Mouse (Mus musculus): ENCODE results near the gene Pzp. TPM values are rescaled to one million over a fixed set of nuclear protein-coding genes. Genes with fewer than 3 reads are reported as not detected.

Pzp gene
- polyA plus RNA-seq, 1 experiment from 2014 or later = 0.04 TPM

- ATAC-seq (ENCODE audit: low FRiP score) = no peak
Measured at GRCm38 (mm10) chr6:128440238-128440637, 86.3 kb downstream of the Pzp start.

GRCm38 (mm10) chr6:128438871-128439341 is 87.6 kb downstream of the Pzp start:
- H3K27ac ChIP-seq = 0 out of 2 replicates have a peak overlapping the region, but pooled peaks have one; percentile 36
- H3K27me3 ChIP-seq = no peaks in the 10 kb centered on the region
- peaks cover 17% of the 10 kb centered on the region for H3K4me1 ChIP-seq
- H3K9me3 ChIP-seq = no peaks in the 10 kb centered on the region
- H3K4me3 ChIP-seq (replicated peaks) = peak overlapping the region; percentile 97
- H3K9ac ChIP-seq = peak overlapping the region; percentile 49; the same call in 1 of the 2 replicates
- peaks cover 27% of the 10 kb centered on the region for H3K36me3 ChIP-seq (replicated peaks)
- ATAC-seq (ENCODE audit: low FRiP score) = peak; percentile 43; the same call in 1 of the 2 replicates
- peak overlapping the region; percentile 74 for H3K4me2 ChIP-seq
- WGBS = 29% methylated on average over 18 of the region's 18 CpGs

More at GRCm38 (mm10) chr6:128440238-128440637, 86.3 kb downstream of the Pzp start:
- Histone ChIP-seq H3K9ac (no peak overlapping the region), H3K36me3 (replicated peaks) (peaks cover 14% of the 10 kb centered on the region), H3K4me1 (peaks cover 17% of the 10 kb centered on the region), H3K4me2 (no peak overlapping the region), H3K27ac (no peak overlapping the region), H3K4me3 (replicated peaks) (no peak overlapping the region), H3K9me3 (no peaks in the 10 kb centered on the region), H3K27me3 (no peaks in the 10 kb centered on the region)
- WGBS = 95% methylated on average over 2 of the region's 2 CpGs

GRCm38 (mm10) chr6:128438317-128438870 is 88.1 kb downstream of the Pzp start, which contains the start of gene Fkbp4:
Fkbp4 (minus strand) TSS chr6:128438677.
- ATAC-seq (ENCODE audit: low FRiP score) = peak; percentile 96
- Histone ChIP-seq H3K9ac (peak within 1 kb of the TSS; percentile 98), H3K27ac (peak within 1 kb of the TSS; percentile 94), H3K27me3 (no peaks in the 10 kb centered on the region), H3K4me2 (peak within 1 kb of the TSS; percentile 74), H3K4me1 (peaks cover 17% of the 10 kb centered on the region), H3K9me3 (no peaks in the 10 kb centered on the region), H3K4me3 (replicated peaks) (peak within 1 kb of the TSS; percentile 97), H3K36me3 (replicated peaks) (peaks cover 32% of the 10 kb centered on the region)
- under 1% methylated on average over 67 of the region's 67 CpGs for WGBS

GRCm38 (mm10) chr6:128437731-128438316 is 88.7 kb downstream of the Pzp start:
- H3K36me3 ChIP-seq (replicated peaks) = peaks cover 38% of the 10 kb centered on the region
- H3K9me3 ChIP-seq = no peaks in the 10 kb centered on the region
- H3K4me2 ChIP-seq = peak overlapping the region; percentile 74
- peak; percentile 73 for ATAC-seq (ENCODE audit: low FRiP score)
- peak overlapping the region; percentile 97 for H3K4me3 ChIP-seq (replicated peaks)
- H3K27me3 ChIP-seq = no peaks in the 10 kb centered on the region
- peak overlapping the region; percentile 98 for H3K9ac ChIP-seq
- H3K4me1 ChIP-seq = peaks cover 17% of the 10 kb centered on the region
- H3K27ac ChIP-seq = peak overlapping the region; percentile 94
- under 1% methylated on average over 42 of the region's 52 CpGs for WGBS

GRCm38 (mm10) chr6:128437288-128437687 is 89.2 kb downstream of the Pzp start:
- Histone ChIP-seq H3K4me2 (peak overlapping the region; percentile 74), H3K27me3 (no peaks in the 10 kb centered on the region), H3K4me1 (peaks cover 17% of the 10 kb centered on the region), H3K36me3 (replicated peaks) (peaks cover 43% of the 10 kb centered on the region), H3K9ac (peak overlapping the region; percentile 98), H3K27ac (peak overlapping the region; percentile 94), H3K4me3 (replicated peaks) (peak overlapping the region; percentile 97), H3K9me3 (no peaks in the 10 kb centered on the region)
- 4% methylated on average over 10 of the region's 10 CpGs for WGBS
- ATAC-seq (ENCODE audit: low FRiP score) = no peak

GRCm38 (mm10) chr6:128436356-128437005 is 90.0 kb downstream of the Pzp start:
- 85% methylated on average over 8 of the region's 8 CpGs for WGBS
- Histone ChIP-seq H3K9me3 (no peaks in the 10 kb centered on the region), H3K4me2 (peak overlapping the region; percentile 74), H3K27me3 (no peaks in the 10 kb centered on the region), H3K4me3 (replicated peaks) (peak overlapping the region; percentile 97), H3K4me1 (peaks cover 17% of the 10 kb centered on the region), H3K27ac (no peak overlapping the region; the same call in 1 of the 2 replicates), H3K9ac (peak overlapping the region; percentile 98), H3K36me3 (replicated peaks) (peaks cover 51% of the 10 kb centered on the region)
- no peak for ATAC-seq (ENCODE audit: low FRiP score)

- ATAC-seq (ENCODE audit: low FRiP score) = no peak
- no peak overlapping the region for H3K27ac ChIP-seq
- no peak overlapping the region for H3K4me3 ChIP-seq (replicated peaks)
- no peak overlapping the region for H3K9ac ChIP-seq
- no peak overlapping the region for H3K4me2 ChIP-seq
- peaks cover 17% of the 10 kb centered on the region for H3K4me1 ChIP-seq
- no peaks in the 10 kb centered on the region for H3K27me3 ChIP-seq
- 93% methylated on average over 5 of the region's 5 CpGs for WGBS
- H3K9me3 ChIP-seq = no peaks in the 10 kb centered on the region
- peaks cover 60% of the 10 kb centered on the region for H3K36me3 ChIP-seq (replicated peaks)
Measured at GRCm38 (mm10) chr6:128435474-128435873, 91.0 kb downstream of the Pzp start.

Other genes starting within 250 kb of the Pzp start
- 0.85 and 0.88 TPM in 2 replicates for gene Tead4, start 225.9 kb downstream of the Pzp start, polyA plus RNA-seq (2016; fragmentation: Nextera tagmentation; extraction: Ambion mirVana)
- 15.4 and 19.7 TPM in 2 replicates for gene Tulp3, start 170.9 kb downstream of the Pzp start, polyA plus RNA-seq (2016; fragmentation: Nextera tagmentation; extraction: Ambion mirVana)
- gene Rhno1, start 163.8 kb downstream of the Pzp start, polyA plus RNA-seq (2016; fragmentation: Nextera tagmentation; extraction: Ambion mirVana) = 178 and 183 TPM in 2 replicates
- 74.6 and 86.2 TPM in 2 replicates for gene Foxm1, start 163.8 kb downstream of the Pzp start, polyA plus RNA-seq (2016; fragmentation: Nextera tagmentation; extraction: Ambion mirVana)
- 0.88 and 1.0 TPM in 2 replicates for gene Tex52, start 151.3 kb downstream of the Pzp start, polyA plus RNA-seq (2016; fragmentation: Nextera tagmentation; extraction: Ambion mirVana)
- gene Gm44596, start 151.2 kb downstream of the Pzp start, polyA plus RNA-seq (2016; fragmentation: Nextera tagmentation; extraction: Ambion mirVana) = not detected in 2 replicates
- gene Nrip2, start 127.4 kb downstream of the Pzp start, polyA plus RNA-seq (2016; fragmentation: Nextera tagmentation; extraction: Ambion mirVana) = 3.6 and 3.9 TPM in 2 replicates
- gene Itfg2, start 101.8 kb downstream of the Pzp start, polyA plus RNA-seq (2016; fragmentation: Nextera tagmentation; extraction: Ambion mirVana) = 34.7 and 37.2 TPM in 2 replicates
- gene Fkbp4, start 88.0 kb downstream of the Pzp start, polyA plus RNA-seq (2016; fragmentation: Nextera tagmentation; extraction: Ambion mirVana) = 525 and 564 TPM in 2 replicates
- gene A2ml1, start 54.9 kb upstream of the Pzp start, polyA plus RNA-seq (2016; fragmentation: Nextera tagmentation; extraction: Ambion mirVana) = 0.57 and 1.2 TPM in 2 replicates
- gene Klrb1a, start 96.8 kb upstream of the Pzp start, polyA plus RNA-seq (2016; fragmentation: Nextera tagmentation; extraction: Ambion mirVana) = not detected in 2 replicates
- gene Clec2h, start 135.7 kb upstream of the Pzp start, polyA plus RNA-seq (2016; fragmentation: Nextera tagmentation; extraction: Ambion mirVana) = not detected in 2 replicates
- gene Klrb1, start 196.3 kb upstream of the Pzp start, polyA plus RNA-seq (2016; fragmentation: Nextera tagmentation; extraction: Ambion mirVana) = not detected in 2 replicates